Mouse (Mus musculus) heart, postnatal 0 days (tissue): ENCODE measurements at regions not wholly inside any gene's neighbourhood (a gene's known extent, or its start where the extent isn't known, plus 50 kb on each side); places are given as distances from the start of the nearest gene placed in this dataset.

ENCODE experiments used
- ATAC-seq: fragments of 200-750 bp; cut with Nextera tagmentation; 2 replicates; pipeline ENCODE4 v1.8.0; 2017; ENCODE audit warnings: low read depth, moderate number of reproducible peaks, moderate library complexity; ENCODE audit not compliant: insufficient read depth
- DNase-seq: peaks from one replicate; pipeline ENCODE4 v3.0.0-alpha.2; 2016; ENCODE audit warnings: low spot score
- H3K27ac ChIP-seq: fragments of 300-500 bp; sonication (generic); 2 replicates; pipeline ENCODE4 v1.5.1; 2014; ENCODE audit warnings: low read depth, mild to moderate bottlenecking
- H3K27me3 ChIP-seq: fragments of 300-500 bp; sonication (generic); 2 replicates; pipeline ENCODE4 v1.6.1; 2014; ENCODE audit warnings: low read length, mixed read lengths; ENCODE audit not compliant: control insufficient read depth, insufficient read depth
- H3K36me3 ChIP-seq: fragments of 300-500 bp; sonication (generic); replicated peaks from 2 replicates; pipeline ENCODE4 v1.6.1; 2014; ENCODE audit warnings: low read length, mixed read lengths; ENCODE audit not compliant: control insufficient read depth, insufficient read depth
- H3K4me1 ChIP-seq: fragments of 300-500 bp; sonication (generic); 2 replicates; pipeline ENCODE4 v1.6.1; 2014; ENCODE audit warnings: antibody characterized with exemption; ENCODE audit not compliant: control insufficient read depth, insufficient read depth
- H3K4me2 ChIP-seq: fragments of 300-500 bp; sonication (generic); 2 replicates; pipeline ENCODE4 v1.6.1; 2014; ENCODE audit warnings: low read depth, mild to moderate bottlenecking, low read length, moderate library complexity
- H3K4me3 ChIP-seq: fragments of 300-500 bp; sonication (generic); 2 replicates; pipeline ENCODE4 v1.5.1; 2014; ENCODE audit warnings: low read depth, low read length
- H3K9ac ChIP-seq: fragments of 300-500 bp; sonication (generic); replicated peaks from 2 replicates; pipeline ENCODE4 v1.6.1; 2014; ENCODE audit warnings: low read depth, low read length, mixed read lengths
- H3K9me3 ChIP-seq: fragments of 300-500 bp; sonication (generic); replicated peaks from 2 replicates; pipeline ENCODE4 v1.6.1; 2016; ENCODE audit warnings: low read length; ENCODE audit not compliant: control insufficient read depth
- CTCF ChIP-seq: IDR thresholded peaks from 2 replicates; pipeline ENCODE4 v1.5.1; 2016; ENCODE audit warnings: antibody characterized with exemption, control low read depth, low read depth
- EP300 ChIP-seq: IDR thresholded peaks from 2 replicates; pipeline ENCODE4 v1.6.1; 2016; ENCODE audit warnings: antibody characterized with exemption, low read depth
- WGBS: fragments of 180-500 bp; shearing (Covaris S2); extraction: QIAGEN DNeasy Blood & Tissue Kit; methylation state at CpG from one replicate; pipeline ENCODE4 v1.1.7; 2014; 5-methylcytosine and 5-hydroxymethylcytosine counted together

DNA sequence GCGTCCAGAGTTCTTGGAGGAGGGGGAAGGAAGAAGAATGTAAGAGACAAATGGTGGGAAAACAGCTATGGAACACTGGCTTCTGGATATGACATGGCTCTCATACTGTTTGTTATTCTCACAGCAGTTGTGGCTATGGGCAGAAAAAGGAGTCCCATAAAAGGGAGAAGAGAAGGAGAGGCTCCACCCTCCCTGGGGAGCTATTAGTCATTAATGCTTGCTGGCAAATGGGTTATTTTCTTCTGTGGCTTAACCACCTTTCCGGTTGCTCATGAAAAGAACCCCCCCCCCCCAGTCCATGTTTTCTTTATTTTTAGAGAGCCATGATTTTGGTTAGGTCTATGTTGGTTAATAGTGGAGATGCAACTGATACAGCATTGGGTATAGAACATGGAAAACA, 253.9 kb upstream of the Noct start:
- ATAC-seq (no peak), DNase-seq (no peak)
- Histone ChIP-seq H3K27ac (no peak overlapping the region), H3K4me3 (no peak overlapping the region), H3K4me1 (no peaks in the 10 kb centered on the region), H3K9ac (no peak overlapping the region), H3K27me3 (no peaks in the 10 kb centered on the region), H3K9me3 (no peaks in the 10 kb centered on the region), H3K4me2 (no peak overlapping the region), H3K36me3 (no peaks in the 10 kb centered on the region)
- WGBS = 90% methylated on average over 2 of the region's 2 CpGs
- no peak for TF ChIP-seq CTCF
- TF ChIP-seq EP300 = no peak

DNA sequence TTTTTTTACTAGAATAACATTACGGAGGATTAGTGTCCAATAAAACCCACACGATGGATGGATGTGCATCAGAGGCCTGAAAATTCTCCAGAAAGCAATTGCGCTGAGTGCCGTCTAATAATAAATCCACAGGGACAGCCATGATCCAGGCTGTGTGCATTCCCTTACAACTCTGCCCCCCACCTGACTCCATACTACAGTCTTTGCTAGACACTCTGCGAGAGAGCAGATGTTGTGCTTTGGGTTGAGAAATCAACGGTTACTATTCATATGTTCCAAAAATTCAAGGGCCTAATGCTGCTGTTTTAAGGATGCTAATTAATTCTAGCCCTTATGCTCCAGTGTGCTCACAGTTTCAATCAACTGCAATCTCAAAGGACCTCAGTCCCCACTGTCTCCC, 251.2 kb upstream of the Noct start:
- H3K36me3 ChIP-seq = no peaks in the 10 kb centered on the region
- no peaks in the 10 kb centered on the region for H3K4me1 ChIP-seq
- DNase-seq (no peak), ATAC-seq (no peak)
- no peaks in the 10 kb centered on the region for H3K9me3 ChIP-seq
- H3K27ac ChIP-seq = no peak overlapping the region
- TF ChIP-seq CTCF (no peak), EP300 (no peak)
- WGBS = 77% methylated on average over 6 of the region's 6 CpGs
- H3K4me2 ChIP-seq = no peak overlapping the region
- H3K27me3 ChIP-seq = no peaks in the 10 kb centered on the region
- no peak overlapping the region for H3K9ac ChIP-seq
- H3K4me3 ChIP-seq = no peak overlapping the region

DNA sequence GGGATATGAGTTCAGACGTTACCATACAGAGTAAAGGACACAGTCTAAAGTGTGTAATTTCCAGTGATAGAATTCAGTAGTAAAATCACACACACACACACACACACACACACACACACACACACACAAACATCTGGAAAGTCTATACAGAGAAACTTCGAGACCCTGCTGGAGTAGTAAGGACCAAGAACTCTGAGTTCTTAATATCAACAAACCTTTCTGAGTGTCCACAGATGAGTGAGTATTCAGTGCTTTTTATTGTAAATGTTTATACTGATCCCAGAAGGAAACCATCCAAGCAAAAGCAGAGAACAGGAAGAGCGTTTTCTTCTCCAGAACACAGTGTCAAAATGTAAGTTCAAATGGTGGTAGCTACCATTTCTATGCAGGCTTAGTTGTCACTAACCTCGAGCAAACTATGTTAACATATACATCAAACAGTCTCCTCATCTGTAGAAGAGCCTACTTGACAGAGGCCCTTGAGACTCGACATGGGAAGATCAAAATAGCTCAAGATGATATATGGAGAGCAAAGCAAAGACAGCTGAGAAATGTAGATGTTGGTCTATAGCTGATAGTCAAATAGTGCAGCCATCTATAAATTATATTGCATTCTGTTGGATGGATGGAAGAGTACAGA, 248.0 kb upstream of the Noct start:
- H3K9me3 ChIP-seq = no peaks in the 10 kb centered on the region
- no peak for TF ChIP-seq CTCF
- no peak for TF ChIP-seq EP300
- no peaks in the 10 kb centered on the region for H3K36me3 ChIP-seq
- no peak overlapping the region for H3K4me3 ChIP-seq
- ATAC-seq (no peak), DNase-seq (no peak)
- H3K27ac ChIP-seq = no peak overlapping the region
- H3K9ac ChIP-seq = no peak overlapping the region
- H3K4me2 ChIP-seq = no peak overlapping the region
- WGBS = 59% methylated on average over 5 of the region's 5 CpGs
- no peaks in the 10 kb centered on the region for H3K4me1 ChIP-seq
- H3K27me3 ChIP-seq = no peaks in the 10 kb centered on the region

DNA sequence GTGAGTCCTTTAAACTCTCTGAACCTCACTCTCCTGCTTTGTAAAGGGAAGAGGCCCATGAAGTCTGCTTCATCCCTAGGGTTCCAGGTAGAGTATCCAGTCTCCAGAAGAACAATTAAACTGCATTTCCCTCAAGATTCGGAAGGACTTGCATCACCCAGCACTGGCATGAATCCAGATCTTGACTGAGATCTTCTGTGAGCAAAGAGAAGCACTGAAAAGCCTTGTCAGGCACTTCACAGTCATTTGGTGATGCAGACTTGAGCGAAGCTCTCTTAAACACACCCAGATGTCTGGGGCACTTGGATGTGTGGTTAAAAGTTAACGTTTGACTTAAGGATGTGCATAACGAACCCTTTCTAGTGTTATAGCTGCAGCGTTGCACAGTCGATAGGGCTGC, 247.4 kb upstream of the Noct start:
- H3K4me3 ChIP-seq = no peak overlapping the region
- no peak overlapping the region for H3K27ac ChIP-seq
- no peaks in the 10 kb centered on the region for H3K9me3 ChIP-seq
- H3K36me3 ChIP-seq = no peaks in the 10 kb centered on the region
- no peak for ATAC-seq
- no peak for DNase-seq
- H3K9ac ChIP-seq = no peak overlapping the region
- H3K4me1 ChIP-seq = no peaks in the 10 kb centered on the region
- TF ChIP-seq CTCF (no peak), EP300 (no peak)
- H3K4me2 ChIP-seq = no peak overlapping the region
- no peaks in the 10 kb centered on the region for H3K27me3 ChIP-seq
- WGBS = 74% methylated on average over 6 of the region's 6 CpGs

DNA sequence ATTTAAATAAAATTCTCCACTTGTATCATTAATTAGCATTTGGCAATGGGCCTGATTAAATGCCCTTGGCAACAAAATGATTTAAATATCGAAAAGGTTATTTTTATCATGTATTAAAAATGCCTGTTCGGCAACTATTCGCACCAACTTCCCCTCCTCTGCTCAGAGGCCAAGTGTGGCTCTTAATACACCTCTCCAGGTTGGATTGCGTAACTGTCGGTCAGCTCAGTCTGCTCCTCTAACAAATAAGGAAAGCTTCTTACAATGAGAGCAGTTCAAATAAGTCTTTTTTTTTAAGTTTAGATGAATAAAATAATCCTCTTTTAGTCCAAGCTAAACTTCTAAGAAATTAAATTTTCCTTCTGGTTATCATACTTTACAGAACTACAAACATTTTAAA, 245.6 kb upstream of the Noct start:
- Histone ChIP-seq H3K4me2 (no peak overlapping the region), H3K4me3 (no peak overlapping the region), H3K9ac (no peak overlapping the region), H3K4me1 (no peaks in the 10 kb centered on the region), H3K36me3 (no peaks in the 10 kb centered on the region), H3K27ac (no peak overlapping the region), H3K9me3 (no peaks in the 10 kb centered on the region), H3K27me3 (no peaks in the 10 kb centered on the region)
- 92% methylated on average over 5 of the region's 5 CpGs for WGBS
- TF ChIP-seq EP300 (no peak), CTCF (no peak)
- DNase-seq (no peak), ATAC-seq (no peak)

DNA sequence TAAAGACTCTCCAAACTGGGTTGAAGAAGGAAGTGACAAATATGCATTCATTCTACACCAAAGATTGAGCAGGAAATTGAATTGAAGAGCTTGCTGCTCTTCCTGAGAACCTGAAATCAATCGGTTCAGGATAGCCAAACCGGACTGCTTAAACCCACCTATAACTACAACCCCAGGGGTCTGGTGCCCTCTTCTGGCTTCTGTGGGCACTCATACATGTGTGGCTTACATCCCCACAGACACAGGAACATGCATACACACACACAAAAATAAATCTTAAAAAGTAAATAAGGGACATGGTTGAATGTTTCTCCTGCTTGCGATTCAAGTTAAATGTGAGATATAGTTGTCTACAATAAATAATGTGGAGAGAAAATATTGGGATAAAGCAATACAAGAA, 244.7 kb upstream of the Noct start:
- ATAC-seq = no peak
- no peak overlapping the region for H3K27ac ChIP-seq
- H3K9ac ChIP-seq = no peak overlapping the region
- H3K36me3 ChIP-seq = no peaks in the 10 kb centered on the region
- TF ChIP-seq EP300 (no peak), CTCF (no peak)
- H3K4me3 ChIP-seq = no peak overlapping the region
- DNase-seq = no peak
- no peaks in the 10 kb centered on the region for H3K4me1 ChIP-seq
- H3K4me2 ChIP-seq = no peak overlapping the region
- no peaks in the 10 kb centered on the region for H3K9me3 ChIP-seq
- 77% methylated on average over 3 of the region's 3 CpGs for WGBS
- H3K27me3 ChIP-seq = no peaks in the 10 kb centered on the region
